Mouse (Mus musculus) MEL (cell line): ENCODE results near the gene Dnm2. TPM values are rescaled to one million over a fixed set of nuclear protein-coding genes. Genes with fewer than 3 reads are reported as not detected.

Experiments used
- DNase-seq: peaks from one replicate; pipeline ENCODE4 v3.0.0; 2011; ENCODE audit warnings: low read depth, low spot score
- H3K27ac ChIP-seq: 2 replicates; pipeline ENCODE4 v1.5.1; 2012; ENCODE audit warnings: low read depth, mild to moderate bottlenecking, control low read depth, low read length, moderate library complexity; ENCODE audit not compliant: control insufficient read depth
- H3K27me3 ChIP-seq, 2 experiments: fragments of 150-350 bp in 1 of 2; sonication (generic) in 1 of 2; 2 replicates each; pipeline ENCODE4 v1.6.1; 2012; ENCODE audit warnings: low read length in 2 of 2, mild to moderate bottlenecking in 2 of 2, improper control_type of control experiment in 1 of 2, moderate library complexity in 1 of 2; ENCODE audit not compliant: insufficient read depth in 2 of 2, control insufficient read depth in 1 of 2
- H3K36me3 ChIP-seq, 2 experiments: 2 replicates each; pipeline ENCODE4 v1.6.1; 2012 to 2014; ENCODE audit warnings: low read length in 2 of 2, improper control_type of control experiment in 1 of 2, inconsistent platforms in 1 of 2, mild to moderate bottlenecking in 1 of 2; ENCODE audit not compliant: insufficient read depth in 2 of 2, control insufficient read depth in 1 of 2
- H3K4me1 ChIP-seq, 2 experiments: fragments of 150-350 bp in 1 of 2; sonication (generic) in 1 of 2; 2 replicates each; pipeline ENCODE4 v1.6.1; 2012; ENCODE audit warnings: low read length in 2 of 2, improper control_type of control experiment in 1 of 2, mild to moderate bottlenecking in 1 of 2; ENCODE audit not compliant: insufficient read depth in 2 of 2, control insufficient read depth in 1 of 2
- H3K4me3 ChIP-seq, 2 experiments: fragments of 150-350 bp in 1 of 2; sonication (generic) in 1 of 2; 2 replicates each; pipeline ENCODE4 v1.5.1; 2012; ENCODE audit warnings: low read depth in 2 of 2, low read length in 2 of 2, mild to moderate bottlenecking in 2 of 2, moderate library complexity in 2 of 2, control low read depth in 1 of 2, improper control_type of control experiment in 1 of 2; ENCODE audit not compliant: control insufficient read depth in 1 of 2, insufficient read depth in 1 of 2
- H3K79me2 ChIP-seq: 2 replicates; pipeline ENCODE4 v1.6.1; 2012; ENCODE audit warnings: mild to moderate bottlenecking, low read length, moderate library complexity; ENCODE audit not compliant: control insufficient read depth, poor library complexity, insufficient read depth
- H3K9ac ChIP-seq: 2 replicates; pipeline ENCODE4 v1.6.1; 2012; ENCODE audit warnings: low read depth, mild to moderate bottlenecking, control low read depth, low read length, moderate library complexity; ENCODE audit not compliant: control insufficient read depth, poor library complexity, severe bottlenecking
- H3K9me3 ChIP-seq: fragments of 150-350 bp; sonication (generic); replicated peaks from 2 replicates; pipeline ENCODE4 v1.6.1; 2012; ENCODE audit warnings: mild to moderate bottlenecking, low read length, improper control_type of control experiment, moderate library complexity; ENCODE audit not compliant: insufficient read depth
- POLR2AphosphoS2 ChIP-seq: IDR thresholded peaks from 2 replicates; pipeline ENCODE4 v1.6.1; 2011; ENCODE audit warnings: low read length, improper control_type of control experiment
- UBTF ChIP-seq: IDR thresholded peaks from 2 replicates; pipeline ENCODE4 v1.6.1; 2012; ENCODE audit warnings: low read depth, mild to moderate bottlenecking, inconsistent platforms, low read length, improper control_type of control experiment, moderate library complexity, borderline replicate concordance; ENCODE audit not compliant: insufficient read depth
- USF1 ChIP-seq: IDR thresholded peaks from 2 replicates; pipeline ENCODE4 v1.6.1; 2014; ENCODE audit warnings: low read depth, mild to moderate bottlenecking, inconsistent platforms, low read length, improper control_type of control experiment, moderate library complexity
- ZC3H11A ChIP-seq: IDR thresholded peaks from 2 replicates; pipeline ENCODE4 v1.6.1; 2012; ENCODE audit warnings: low read depth, mild to moderate bottlenecking, inconsistent platforms, low read length, improper control_type of control experiment
- ZMIZ1 ChIP-seq: IDR thresholded peaks from 2 replicates; pipeline ENCODE4 v1.6.1; 2012; ENCODE audit warnings: low read depth, mild to moderate bottlenecking, inconsistent platforms, low read length, improper control_type of control experiment, moderate library complexity
- polyA plus RNA-seq, 2 experiments: library from polyadenylated mRNA; stranded (reverse) in 1 of 2; unstranded in 1 of 2; fragments of >175 nt in 1 of 2; fragments of >200 nt in 1 of 2; gene quantifications; 2 replicates each; pipeline versions ENCODE4 v1.2.1 to v1.2.4; 2012; ENCODE audit warnings: low replicate concordance in 2 of 2, low read depth in 1 of 2; ENCODE audit not compliant: insufficient read length in 2 of 2, insufficient read depth in 1 of 2, missing spikeins in 1 of 2
- total RNA-seq: library from RNA; depleted of rRNA; stranded (reverse); fragments of 300-350 nt; gene quantifications from 2 replicates; pipeline ENCODE4 v1.2.3, GENCODE M21; 2012; rRNA removed

Dnm2 gene
- total and polyA plus RNA-seq, 3 experiments = 117 to 832 (median 237) TPM

GRCm38 (mm10) chr9:21556996-21557395 is 132.3 kb downstream of the Dnm2 start:
- no peaks in the 10 kb centered on the region for H3K9me3 ChIP-seq
- peaks cover 21 to 35% of the 10 kb centered on the region in 2 experiments for H3K4me1 ChIP-seq
- H3K79me2 ChIP-seq = peaks cover 58% of the 10 kb centered on the region
- no peak overlapping the region for H3K9ac ChIP-seq
- no peak for DNase-seq
- no peaks in the 10 kb centered on the region for H3K27me3 ChIP-seq
- no peak overlapping the region for H3K4me3 ChIP-seq
- peaks cover 33 to 50% of the 10 kb centered on the region in 2 experiments for H3K36me3 ChIP-seq
- TF ChIP-seq ZMIZ1 (no peak), ZC3H11A (no peak), UBTF (no peak), POLR2AphosphoS2 (no peak), USF1 (no peak)
- no peak overlapping the region for H3K27ac ChIP-seq

Other genes starting within 250 kb of the Dnm2 start
- gene Keap1, start 185.5 kb upstream of the Dnm2 start, total RNA-seq = 168 and 174 TPM in 2 replicates
- gene Keap1, start 185.5 kb upstream of the Dnm2 start, polyA plus RNA-seq = 100 to 1,000 TPM in 1 of 2 experiments, 10 to 100 TPM in 1; 67.5 to 171 TPM
- 0.04 TPM in 1 of 2 replicates, not detected in the other for gene S1pr5, start 176.5 kb upstream of the Dnm2 start, total RNA-seq
- gene S1pr5, start 176.5 kb upstream of the Dnm2 start, polyA plus RNA-seq = under 1 TPM in 1 of 2 experiments, not detected in 1; 0.08 TPM
- 76.4 and 83.9 TPM in 2 replicates for gene Atg4d, start 159.6 kb upstream of the Dnm2 start, total RNA-seq
- gene Atg4d, start 159.6 kb upstream of the Dnm2 start, polyA plus RNA-seq = 10 to 100 TPM in 1 of 2 experiments, not detected in 1; 99.7 TPM
- gene Kri1, start 136.9 kb upstream of the Dnm2 start, total RNA-seq = 175 and 199 TPM in 2 replicates
- gene Kri1, start 136.9 kb upstream of the Dnm2 start, polyA plus RNA-seq = 100 to 1,000 TPM in 1 of 2 experiments, 10 to 100 TPM in 1; 76.1 to 233 TPM
- 40.1 and 55.2 TPM in 2 replicates for gene Cdkn2d, start 133.5 kb upstream of the Dnm2 start, total RNA-seq
- gene Cdkn2d, start 133.5 kb upstream of the Dnm2 start, polyA plus RNA-seq = 10 to 100 TPM in 1 of 2 experiments, not detected in 1; 67.9 TPM
- 0.52 and 0.73 TPM in 2 replicates for gene Ap1m2, start 112.6 kb upstream of the Dnm2 start, total RNA-seq
- 1 to 10 TPM in 1 of 2 experiments, not detected in 1; 1.0 TPM for gene Ap1m2, start 112.6 kb upstream of the Dnm2 start, polyA plus RNA-seq
- gene Slc44a2, start 104.2 kb upstream of the Dnm2 start, total RNA-seq = 27.3 and 30.7 TPM in 2 replicates
- 100 to 1,000 TPM in 1 of 2 experiments, not detected in 1; 121 TPM for gene Slc44a2, start 104.2 kb upstream of the Dnm2 start, polyA plus RNA-seq
- 210 and 235 TPM in 2 replicates for gene Ilf3, start 57.0 kb upstream of the Dnm2 start, total RNA-seq
- gene Ilf3, start 57.0 kb upstream of the Dnm2 start, polyA plus RNA-seq = 100 to 1,000 TPM in 1 of 2 experiments, 10 to 100 TPM in 1; 67.4 to 519 TPM
- 173 and 199 TPM in 2 replicates for gene Qtrt1, start 13.1 kb upstream of the Dnm2 start, total RNA-seq
- gene Qtrt1, start 13.1 kb upstream of the Dnm2 start, polyA plus RNA-seq = 100 to 1,000 TPM in 1 of 2 experiments, not detected in 1; 244 TPM
- 128 and 146 TPM in 2 replicates for gene Tmed1, start 85.3 kb downstream of the Dnm2 start, total RNA-seq
- gene Tmed1, start 85.3 kb downstream of the Dnm2 start, polyA plus RNA-seq = 10 to 100 TPM in 1 of 2 experiments, not detected in 1; 89.4 TPM
- gene AB124611, start 101.3 kb downstream of the Dnm2 start, total RNA-seq = 37.2 and 55.2 TPM in 2 replicates
- 10 to 100 TPM in 1 of 2 experiments, not detected in 1; 58.7 TPM for gene AB124611, start 101.3 kb downstream of the Dnm2 start, polyA plus RNA-seq
- gene Carm1, start 122.0 kb downstream of the Dnm2 start, total RNA-seq = 121 and 131 TPM in 2 replicates
- gene Carm1, start 122.0 kb downstream of the Dnm2 start, polyA plus RNA-seq = 100 to 1,000 TPM; 121 to 423 TPM
- 74.1 and 87.9 TPM in 2 replicates for gene Timm29, start 167.8 kb downstream of the Dnm2 start, total RNA-seq
- gene Timm29, start 167.8 kb downstream of the Dnm2 start, polyA plus RNA-seq = 100 to 1,000 TPM in 1 of 2 experiments, 10 to 100 TPM in 1; 45.8 to 163 TPM
- gene Yipf2, start 167.9 kb downstream of the Dnm2 start, total RNA-seq = 22.8 and 24.0 TPM in 2 replicates
- gene Yipf2, start 167.9 kb downstream of the Dnm2 start, polyA plus RNA-seq = 10 to 100 TPM in 1 of 2 experiments, not detected in 1; 84.9 TPM
- 249 and 263 TPM in 2 replicates for gene Smarca4, start 191.3 kb downstream of the Dnm2 start, total RNA-seq
- 100 to 1,000 TPM in 1 of 2 experiments, 10 to 100 TPM in 1; 71.4 to 381 TPM for gene Smarca4, start 191.3 kb downstream of the Dnm2 start, polyA plus RNA-seq